Mouse (Mus musculus): ENCODE data around the gene Mroh8. TPM values are rescaled to one million over a fixed set of nuclear protein-coding genes. Genes with fewer than 3 reads are reported as not detected.
A peak's percentile ranks its signal among the peaks of the same experiment; 100 is the strongest.
"Not testable (repeated sequence)": the region's sequence is repeated elsewhere in the genome, so short reads cannot be mapped to it uniquely, and the experiment has no call there.

Gene Mroh8
- polyA plus RNA-seq, 1 experiment, result 71.3 TPM

GRCm38 (mm10) chr2:157261930-157262329 is 17.4 kb downstream of the Mroh8 start:
- no peaks in the 10 kb centered on the region for H3K4me1 ChIP-seq (ENCODE audit: control insufficient read depth, insufficient read depth, low read length)
- H3K36me3 ChIP-seq (ENCODE audit: control insufficient read depth, insufficient read depth, low read length), result no peaks in the 10 kb centered on the region
- no peaks in the 10 kb centered on the region for H3K27me3 ChIP-seq (ENCODE audit: control insufficient read depth, insufficient read depth, low read length)
- H3K27ac ChIP-seq (ENCODE audit: control insufficient read depth, insufficient read depth, low read depth, low read length), result no peak overlapping the region
- no peak overlapping the region for H3K4me3 ChIP-seq (ENCODE audit: control insufficient read depth, low read depth, low read length)
- TF ChIP-seq POLR2A (IDR thresholded peaks at IDR 0.05; ENCODE audit: control insufficient read depth, low read depth, low read length) (no peak), CTCF (IDR thresholded peaks at IDR 0.05; ENCODE audit: control insufficient read depth, insufficient read depth, insufficient replicate concordance, low read depth, low read length) (no peak)

DNA sequence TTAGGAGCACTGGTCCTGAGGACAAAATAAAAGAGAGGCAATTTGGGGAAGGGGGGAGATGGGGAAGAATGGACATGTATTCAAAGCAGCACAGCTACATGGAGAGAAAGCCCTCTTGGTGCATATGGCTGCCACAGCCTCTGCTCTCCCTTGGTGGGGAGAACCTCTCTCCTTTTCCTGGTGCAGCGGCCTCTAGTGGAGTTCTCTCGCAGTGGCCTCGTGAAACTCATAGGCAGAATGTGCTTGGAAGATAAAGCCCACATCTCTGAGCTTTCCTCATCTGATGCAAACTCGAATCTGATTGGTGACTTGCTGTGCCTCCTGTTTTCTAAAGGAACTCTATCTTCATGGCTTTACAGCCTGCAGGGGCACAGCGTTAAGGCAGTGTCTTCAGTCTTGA is 19.6 kb downstream of the Mroh8 start:
- Histone ChIP-seq H3K27ac (ENCODE audit: control insufficient read depth, insufficient read depth, low read depth, low read length) (no peak overlapping the region), H3K4me1 (ENCODE audit: control insufficient read depth, insufficient read depth, low read length) (no peaks in the 10 kb centered on the region), H3K4me3 (ENCODE audit: control insufficient read depth, low read depth, low read length) (no peak overlapping the region), H3K36me3 (ENCODE audit: control insufficient read depth, insufficient read depth, low read length) (peaks cover 2% of the 10 kb centered on the region; the same call in 1 of the 2 replicates), H3K27me3 (ENCODE audit: control insufficient read depth, insufficient read depth, low read length) (no peaks in the 10 kb centered on the region)
- TF ChIP-seq CTCF (IDR thresholded peaks at IDR 0.05; ENCODE audit: control insufficient read depth, insufficient read depth, insufficient replicate concordance, low read depth, low read length) (peak; percentile 61; the same call in 1 of the 2 replicates), POLR2A (IDR thresholded peaks at IDR 0.05; ENCODE audit: control insufficient read depth, low read depth, low read length) (no peak)

DNA sequence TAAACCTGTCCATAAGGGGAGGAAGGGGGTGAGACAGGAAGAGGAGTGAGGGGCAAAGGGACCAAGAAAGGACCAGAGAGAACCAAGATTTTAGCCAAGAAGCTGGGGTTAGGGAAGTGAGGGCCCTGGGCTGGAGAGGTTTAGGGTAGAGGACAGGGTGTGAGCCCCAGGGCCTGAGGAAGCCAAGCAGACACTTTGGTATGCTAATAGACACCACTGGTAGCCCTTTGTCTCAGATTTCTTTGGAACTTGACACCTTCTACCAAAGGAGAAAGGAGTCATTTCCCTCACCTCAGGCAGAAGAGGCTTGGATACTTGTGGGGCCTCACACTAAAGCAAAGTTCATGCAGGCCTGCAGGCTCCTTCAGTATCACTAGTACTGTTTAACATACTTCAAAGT is 31.2 kb downstream of the Mroh8 start:
- H3K27ac ChIP-seq (ENCODE audit: control insufficient read depth, insufficient read depth, low read depth, low read length), result no peak overlapping the region
- TF ChIP-seq POLR2A (IDR thresholded peaks at IDR 0.05; ENCODE audit: control insufficient read depth, low read depth, low read length), result no peak
- no peak for TF ChIP-seq CTCF (IDR thresholded peaks at IDR 0.05; ENCODE audit: control insufficient read depth, insufficient read depth, insufficient replicate concordance, low read depth, low read length)
- H3K27me3 ChIP-seq (ENCODE audit: control insufficient read depth, insufficient read depth, low read length), result no peaks in the 10 kb centered on the region
- no peaks in the 10 kb centered on the region for H3K36me3 ChIP-seq (ENCODE audit: control insufficient read depth, insufficient read depth, low read length)
- H3K4me3 ChIP-seq (ENCODE audit: control insufficient read depth, low read depth, low read length), result no peak overlapping the region
- H3K4me1 ChIP-seq (ENCODE audit: control insufficient read depth, insufficient read depth, low read length), result no peaks in the 10 kb centered on the region

GRCm38 (mm10) chr2:157245603-157246002 is 33.7 kb downstream of the Mroh8 start:
- no peak overlapping the region for H3K27ac ChIP-seq (ENCODE audit: control insufficient read depth, insufficient read depth, low read depth, low read length)
- H3K4me1 ChIP-seq (ENCODE audit: control insufficient read depth, insufficient read depth, low read length), result no peaks in the 10 kb centered on the region
- H3K4me3 ChIP-seq (ENCODE audit: control insufficient read depth, low read depth, low read length), result no peak overlapping the region
- TF ChIP-seq CTCF (IDR thresholded peaks at IDR 0.05; ENCODE audit: control insufficient read depth, insufficient read depth, insufficient replicate concordance, low read depth, low read length) (no peak), POLR2A (IDR thresholded peaks at IDR 0.05; ENCODE audit: control insufficient read depth, low read depth, low read length) (no peak)
- H3K27me3 ChIP-seq (ENCODE audit: control insufficient read depth, insufficient read depth, low read length), result no peaks in the 10 kb centered on the region
- no peaks in the 10 kb centered on the region for H3K36me3 ChIP-seq (ENCODE audit: control insufficient read depth, insufficient read depth, low read length)

GRCm38 (mm10) chr2:157245001-157245400 is 34.3 kb downstream of the Mroh8 start:
- Histone ChIP-seq H3K27ac (ENCODE audit: control insufficient read depth, insufficient read depth, low read depth, low read length) (no peak overlapping the region), H3K27me3 (ENCODE audit: control insufficient read depth, insufficient read depth, low read length) (no peaks in the 10 kb centered on the region), H3K4me1 (ENCODE audit: control insufficient read depth, insufficient read depth, low read length) (no peaks in the 10 kb centered on the region), H3K36me3 (ENCODE audit: control insufficient read depth, insufficient read depth, low read length) (no peaks in the 10 kb centered on the region), H3K4me3 (ENCODE audit: control insufficient read depth, low read depth, low read length) (no peak overlapping the region)
- TF ChIP-seq POLR2A (IDR thresholded peaks at IDR 0.05; ENCODE audit: control insufficient read depth, low read depth, low read length) (no peak), CTCF (IDR thresholded peaks at IDR 0.05; ENCODE audit: control insufficient read depth, insufficient read depth, insufficient replicate concordance, low read depth, low read length) (no peak)

- H3K27me3 ChIP-seq (ENCODE audit: control insufficient read depth, insufficient read depth, low read length), result no peaks in the 10 kb centered on the region
- H3K4me1 ChIP-seq (ENCODE audit: control insufficient read depth, insufficient read depth, low read length), result no peaks in the 10 kb centered on the region
- H3K36me3 ChIP-seq (ENCODE audit: control insufficient read depth, insufficient read depth, low read length), result no peaks in the 10 kb centered on the region
- no peak overlapping the region for H3K4me3 ChIP-seq (ENCODE audit: control insufficient read depth, low read depth, low read length)
- TF ChIP-seq POLR2A (IDR thresholded peaks at IDR 0.05; ENCODE audit: control insufficient read depth, low read depth, low read length) (no peak), CTCF (IDR thresholded peaks at IDR 0.05; ENCODE audit: control insufficient read depth, insufficient read depth, insufficient replicate concordance, low read depth, low read length) (no peak)
- no peak overlapping the region for H3K27ac ChIP-seq (ENCODE audit: control insufficient read depth, insufficient read depth, low read depth, low read length)
Observed at GRCm38 (mm10) chr2:157235946-157236345, 43.4 kb downstream of the Mroh8 start.

- not testable (repeated sequence) for H3K27me3 ChIP-seq (ENCODE audit: control insufficient read depth, insufficient read depth, low read length); H3K4me1 ChIP-seq (ENCODE audit: control insufficient read depth, insufficient read depth, low read length); H3K4me3 ChIP-seq (ENCODE audit: control insufficient read depth, low read depth, low read length); H3K36me3 ChIP-seq (ENCODE audit: control insufficient read depth, insufficient read depth, low read length); H3K27ac ChIP-seq (ENCODE audit: control insufficient read depth, insufficient read depth, low read depth, low read length)
Observed at GRCm38 (mm10) chr2:157221916-157222315, 57.4 kb downstream of the Mroh8 start.

DNA sequence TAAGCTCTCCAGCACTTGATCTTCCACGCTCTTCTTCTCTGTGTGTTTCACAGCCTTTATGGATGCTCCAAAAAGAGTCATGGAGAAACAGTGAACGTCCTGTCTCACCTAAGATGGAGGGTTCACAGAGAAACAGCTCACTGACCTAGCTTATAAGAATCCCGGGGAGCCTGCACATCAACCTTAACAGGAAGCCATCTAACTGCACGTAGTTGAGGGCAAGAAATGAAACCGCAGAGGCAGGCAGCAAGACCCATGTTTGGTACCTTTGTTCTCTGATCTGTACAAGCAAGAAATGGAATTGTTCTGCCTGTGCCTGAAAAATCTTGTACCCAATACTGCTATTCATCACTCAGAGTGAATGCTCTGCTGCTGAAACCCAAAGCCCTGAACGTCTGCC is 59.2 kb downstream of the Mroh8 start:
- no peak for TF ChIP-seq POLR2A (IDR thresholded peaks at IDR 0.05; ENCODE audit: control insufficient read depth, low read depth, low read length)
- no peak for TF ChIP-seq CTCF (IDR thresholded peaks at IDR 0.05; ENCODE audit: control insufficient read depth, insufficient read depth, insufficient replicate concordance, low read depth, low read length)
- Histone ChIP-seq H3K27ac (ENCODE audit: control insufficient read depth, insufficient read depth, low read depth, low read length) (no peak overlapping the region), H3K4me3 (ENCODE audit: control insufficient read depth, low read depth, low read length) (no peak overlapping the region), H3K27me3 (ENCODE audit: control insufficient read depth, insufficient read depth, low read length) (no peaks in the 10 kb centered on the region), H3K36me3 (ENCODE audit: control insufficient read depth, insufficient read depth, low read length) (no peaks in the 10 kb centered on the region), H3K4me1 (ENCODE audit: control insufficient read depth, insufficient read depth, low read length) (no peaks in the 10 kb centered on the region)
